Mouse (Mus musculus): ENCODE measurements around the gene Gm32742.
"Not testable (repeated sequence)": the region's sequence is repeated elsewhere in the genome, so short reads cannot be mapped to it uniquely, and the experiment has no call there.

The Gm32742 gene

GRCm38 (mm10) chr9:51152079-51152752 is 13.1 kb downstream of the Gm32742 start:
- in situ Hi-C loops (cut with MboI, MseI): loop anchor here (5.0 to 25.0 kb wide), 3 partner anchors 310 to 760 kb away; no protein-coding TSS in a partner anchor

DNA sequence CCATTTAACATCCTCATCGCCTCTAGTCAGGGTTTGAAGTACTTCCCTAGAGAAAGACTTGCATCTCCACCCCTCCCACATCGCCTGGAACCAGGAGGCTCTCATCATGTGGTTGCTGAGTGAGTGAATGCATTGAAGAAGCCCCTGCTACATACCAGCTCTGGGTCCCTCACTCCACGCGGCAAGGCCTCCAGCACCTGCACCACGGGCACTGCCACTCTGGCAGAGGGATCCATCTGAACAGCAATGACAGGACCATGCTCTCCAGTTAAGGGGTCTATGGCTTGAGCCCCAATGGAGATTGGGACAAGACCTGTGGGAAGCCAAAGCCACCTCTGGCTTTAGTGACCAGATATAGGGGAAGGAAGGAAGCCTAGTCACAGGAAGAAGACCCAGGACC is 18.0 kb downstream of the Gm32742 start:
- in situ Hi-C loops (cut with MboI, MseI): loop anchor here in 1 of 2 experiments (5.0 kb wide), 1 partner anchor 35 kb away; no protein-coding TSS in a partner anchor

- in situ Hi-C loops (cut with MboI, MseI): loop anchor here in 1 of 2 experiments (5.0 kb wide), 1 partner anchor 34 kb away; no protein-coding TSS in a partner anchor
Measured at GRCm38 (mm10) chr9:51146496-51146895, 18.8 kb downstream of the Gm32742 start.

- in situ Hi-C loops (cut with MboI, MseI): loop anchor here in 1 of 2 experiments (5.0 kb wide), 1 partner anchor 292 kb away; no protein-coding TSS in a partner anchor
Measured at GRCm38 (mm10) chr9:51144218-51144617, 21.1 kb downstream of the Gm32742 start.

- in situ Hi-C loops (cut with MboI, MseI): loop anchor here in 1 of 2 experiments (5.0 kb wide), 1 partner anchor 291 kb away; no protein-coding TSS in a partner anchor
Measured at GRCm38 (mm10) chr9:51143437-51143836, 21.9 kb downstream of the Gm32742 start.

DNA sequence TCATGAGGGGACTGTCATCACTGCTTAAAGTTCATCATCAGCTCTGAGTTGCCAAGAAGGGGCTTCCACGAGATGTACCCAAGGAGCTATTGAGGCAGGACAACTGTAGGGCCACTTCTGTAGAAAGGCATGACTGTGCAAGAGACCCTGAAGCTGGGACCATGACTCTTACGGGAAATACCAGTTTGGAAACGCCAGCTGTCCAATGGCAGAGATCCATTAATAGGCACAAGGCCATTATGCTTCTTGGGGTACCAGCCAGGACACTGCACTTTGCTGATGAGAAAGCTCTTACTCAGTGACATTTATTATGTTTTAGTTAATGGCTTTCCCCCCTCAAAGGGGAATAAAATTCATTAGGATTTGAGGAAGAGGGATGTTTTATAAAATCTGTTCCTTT is 24.6 kb downstream of the Gm32742 start:
- in situ Hi-C loops (cut with MboI, MseI): loop anchor here in 1 of 2 experiments (5.0 kb wide), 1 partner anchor 288 kb away; no protein-coding TSS in a partner anchor

- in situ Hi-C loops (cut with MboI, MseI): not testable (repeated sequence)
Measured at GRCm38 (mm10) chr9:51139401-51139800, 25.9 kb downstream of the Gm32742 start.

GRCm38 (mm10) chr9:51138301-51138700 is 27.0 kb downstream of the Gm32742 start:
- in situ Hi-C loops (cut with MboI, MseI): no loop called here

- in situ Hi-C loops (cut with MboI, MseI): no loop called here
Measured at GRCm38 (mm10) chr9:51137836-51138235, 27.5 kb downstream of the Gm32742 start.

GRCm38 (mm10) chr9:51137432-51137831 is 27.9 kb downstream of the Gm32742 start:
- in situ Hi-C loops (cut with MboI, MseI): no loop called here

DNA sequence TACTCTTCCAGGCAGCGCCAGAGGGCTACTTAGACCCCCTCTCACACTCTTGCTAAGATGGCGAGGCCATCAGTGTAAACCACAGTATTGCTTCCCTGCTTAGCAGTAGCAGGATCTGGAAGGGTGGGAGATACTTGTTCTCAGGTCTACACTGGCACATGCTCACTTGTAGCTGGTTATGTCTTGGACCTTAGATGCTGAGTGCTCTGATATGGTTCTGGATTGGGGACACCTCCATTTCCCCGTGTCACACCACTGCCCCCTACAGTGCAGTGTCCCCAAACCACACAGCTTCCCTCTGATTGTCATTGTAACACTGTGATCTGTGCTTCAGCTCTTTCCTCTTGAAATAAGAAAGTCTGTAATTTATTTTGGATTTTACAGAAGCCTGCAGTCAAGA is 28.3 kb downstream of the Gm32742 start:
- in situ Hi-C loops (cut with MboI, MseI): no loop called here

DNA sequence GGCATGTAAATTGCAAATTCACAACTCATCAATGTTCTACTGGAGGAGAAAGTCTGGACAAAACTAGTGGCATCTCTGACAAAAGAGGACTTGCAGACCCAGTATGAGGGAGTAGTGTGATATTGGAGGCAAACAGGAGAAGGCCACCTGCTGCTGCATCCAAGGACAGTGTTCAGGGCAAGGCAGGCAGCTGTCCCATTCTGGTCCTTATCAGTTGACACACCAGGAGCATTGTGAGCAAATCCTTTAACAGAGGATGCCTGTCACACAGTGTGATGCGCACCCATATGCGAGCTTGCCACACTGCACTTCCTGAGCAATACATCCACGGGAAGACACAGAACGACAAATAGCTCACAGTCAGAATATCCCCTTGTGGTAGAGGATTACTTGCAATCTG is 50.5 kb downstream of the Gm32742 start:
- in situ Hi-C loops (cut with MboI, MseI): loop anchor here in 1 of 2 experiments (5.0 kb wide), 1 partner anchor 33 kb away; no protein-coding TSS in a partner anchor

- in situ Hi-C loops (cut with MboI, MseI): no loop called here
Measured at GRCm38 (mm10) chr9:51105751-51106150, 59.6 kb downstream of the Gm32742 start.

DNA sequence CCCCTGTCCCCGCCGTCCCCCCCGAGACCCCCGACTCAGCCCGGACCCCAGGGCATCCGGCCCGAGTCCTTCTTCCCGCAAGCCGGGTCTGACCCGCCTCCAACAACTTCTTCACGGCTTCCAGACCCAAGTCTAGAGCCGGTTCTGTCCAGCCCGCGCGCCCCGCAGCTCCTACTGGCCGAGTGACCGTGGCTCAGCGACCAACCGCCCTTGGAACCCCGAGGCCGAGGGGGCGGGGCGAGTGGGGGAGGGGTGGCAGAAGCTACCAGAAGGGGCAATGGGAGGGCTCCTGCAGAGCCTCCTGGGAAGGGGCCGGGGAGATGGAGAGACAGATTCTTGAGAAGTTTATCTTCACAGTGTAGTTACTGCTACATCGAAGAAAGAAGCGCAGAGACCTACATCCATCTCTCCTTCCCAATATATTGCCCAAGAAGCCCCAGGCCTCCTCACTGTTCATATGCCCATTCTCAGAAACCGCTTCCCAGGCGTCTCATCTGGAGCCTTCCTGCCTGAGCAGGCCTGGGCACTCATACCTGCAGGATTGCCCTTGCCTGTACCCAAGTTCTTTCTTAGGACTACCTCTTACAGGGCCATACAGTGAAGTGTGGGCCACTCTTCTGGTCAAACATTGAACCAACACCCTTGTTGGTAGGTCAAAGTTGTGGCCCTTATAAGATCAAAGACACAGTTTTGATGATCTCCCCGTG is 61.4 kb downstream of the Gm32742 start:
- in situ Hi-C loops (cut with MboI, MseI): no loop called here

- in situ Hi-C loops (cut with MboI, MseI): no loop called here
Measured at GRCm38 (mm10) chr9:51102963-51103807, 62.1 kb downstream of the Gm32742 start.

DNA sequence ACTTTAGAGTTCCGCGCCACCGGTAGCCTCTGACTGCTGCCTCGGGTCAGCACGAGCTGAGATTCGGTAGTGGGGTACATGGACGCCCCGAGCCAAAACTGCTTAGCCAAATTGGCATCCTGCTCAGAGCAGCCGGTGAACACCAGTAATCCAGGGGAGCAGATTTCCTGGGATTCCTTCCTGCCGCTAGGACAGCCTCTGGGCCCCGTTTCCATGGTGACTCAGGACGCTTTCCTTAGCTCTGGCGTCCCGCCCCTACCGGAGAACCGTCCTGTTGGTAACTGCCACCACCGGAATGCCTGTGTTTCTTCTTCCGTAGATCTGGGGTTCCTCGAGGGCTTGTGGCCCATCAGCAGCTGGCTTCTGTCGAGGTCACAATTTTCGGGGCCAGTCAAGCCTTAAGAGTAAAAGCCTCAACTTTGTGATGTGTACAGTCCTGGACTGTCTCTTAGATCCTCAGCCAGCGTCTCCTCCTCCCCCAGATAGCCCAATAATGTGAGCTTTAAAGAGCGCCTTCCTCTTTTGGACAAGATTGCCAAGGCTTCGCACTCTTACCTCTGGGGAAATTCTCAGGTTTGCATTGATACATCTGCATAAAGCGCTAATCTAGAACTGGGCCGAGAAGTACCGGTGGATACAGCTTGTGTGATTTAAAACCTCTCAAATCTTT is 63.4 kb downstream of the Gm32742 start, which contains the start of gene 4833427G06Rik:
4833427G06Rik (minus strand) TSS at position 323 of the 670 bp plus-strand sequence.
- in situ Hi-C loops (cut with MboI, MseI): no loop called here

DNA sequence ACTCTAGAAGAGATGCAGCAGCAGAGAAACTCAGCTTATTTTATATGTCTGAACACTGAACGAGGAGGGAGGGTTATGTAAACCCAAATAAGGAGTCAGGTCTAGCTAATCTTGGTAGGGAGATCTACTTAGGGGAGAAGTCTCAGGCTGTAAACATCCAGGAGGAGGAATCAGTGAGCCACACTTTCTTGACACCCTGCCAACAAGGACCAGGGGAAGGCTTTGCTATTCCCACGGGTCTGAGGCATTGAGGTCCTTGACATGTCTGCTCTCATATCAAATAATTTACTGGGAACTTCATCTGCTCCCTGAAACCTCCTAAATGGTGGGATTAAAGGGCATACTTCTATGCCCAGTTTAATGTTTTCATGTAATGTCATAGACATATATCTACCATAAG is 69.0 kb downstream of the Gm32742 start:
- in situ Hi-C loops (cut with MboI, MseI): no loop called here

GRCm38 (mm10) chr9:51093697-51094096 is 71.6 kb downstream of the Gm32742 start:
- in situ Hi-C loops (cut with MboI, MseI): no loop called here

- in situ Hi-C loops (cut with MboI, MseI): no loop called here
Measured at GRCm38 (mm10) chr9:51081614-51082013, 83.7 kb downstream of the Gm32742 start.

Data from T-helper 17 cell (primary cell).